Mouse (Mus musculus) left cerebral cortex, postnatal 4 days (tissue): ENCODE measurements around the gene Lamtor3. TPM values are rescaled to one million over a fixed set of nuclear protein-coding genes. Genes with fewer than 3 reads are reported as not detected.
"Not testable (repeated sequence)": the region's sequence is repeated elsewhere in the genome, so short reads cannot be mapped to it uniquely, and the experiment has no call there.

Source experiments
- DNase-seq: peaks from one replicate; pipeline ENCODE4 v3.0.0-alpha.2; 2022
- intact Hi-C: fragments of 180-260 bp; cut with DNase I; formaldehyde crosslinking; loops from one replicate; pipeline ENCODE4 v1.15.1; 2025
- total RNA-seq, 2 experiments: library from RNA; stranded (reverse); gene quantifications; 2 replicates each; pipeline ENCODE4 v1.2.3; 2021

Gene Lamtor3
- total RNA-seq, 2 experiments from 2014 or later: 69.0 to 73.3 TPM

DNA sequence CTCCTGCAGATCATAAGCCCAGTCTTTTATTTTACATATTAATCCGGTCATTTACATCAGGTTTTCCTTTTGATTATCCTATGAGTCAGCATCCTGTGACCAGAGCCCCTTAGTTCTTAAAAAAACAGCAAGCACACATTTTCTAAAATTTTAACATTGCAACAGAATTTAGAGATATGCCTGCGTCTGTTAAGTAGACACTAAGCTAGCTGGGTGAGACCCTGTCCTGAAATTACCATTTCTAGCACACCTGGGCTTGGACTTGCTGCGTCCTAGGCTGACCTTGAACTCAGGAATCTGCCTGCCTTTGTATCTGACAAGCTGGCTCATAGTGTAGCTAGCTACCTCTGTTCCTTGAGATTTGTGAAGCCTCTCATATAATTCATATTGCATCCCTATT, 11.6 kb downstream of the Lamtor3 start:
- intact Hi-C loops: no loop called here
- DNase-seq: no peak

DNA sequence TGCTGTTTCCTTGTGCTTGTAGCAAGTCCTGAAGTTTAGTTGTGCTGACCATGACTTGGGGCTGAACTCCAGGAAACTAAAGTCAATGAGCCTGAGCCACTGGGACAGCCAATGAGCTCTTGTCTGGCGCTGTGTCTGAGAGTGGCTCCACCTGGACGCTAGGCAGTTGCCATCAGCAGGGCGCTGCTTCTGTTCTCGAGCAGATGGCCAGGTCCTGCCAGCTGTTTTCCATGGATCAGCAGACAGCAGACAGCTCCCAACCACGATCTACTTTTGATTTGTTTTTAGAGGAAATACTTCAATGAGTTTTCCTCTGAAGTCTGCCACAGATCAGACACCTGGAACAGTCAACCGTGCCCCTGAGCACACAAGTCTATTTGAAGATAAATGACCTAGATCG, 14.4 kb downstream of the Lamtor3 start:
- intact Hi-C loops: no loop called here
- DNase-seq: no peak

DNA sequence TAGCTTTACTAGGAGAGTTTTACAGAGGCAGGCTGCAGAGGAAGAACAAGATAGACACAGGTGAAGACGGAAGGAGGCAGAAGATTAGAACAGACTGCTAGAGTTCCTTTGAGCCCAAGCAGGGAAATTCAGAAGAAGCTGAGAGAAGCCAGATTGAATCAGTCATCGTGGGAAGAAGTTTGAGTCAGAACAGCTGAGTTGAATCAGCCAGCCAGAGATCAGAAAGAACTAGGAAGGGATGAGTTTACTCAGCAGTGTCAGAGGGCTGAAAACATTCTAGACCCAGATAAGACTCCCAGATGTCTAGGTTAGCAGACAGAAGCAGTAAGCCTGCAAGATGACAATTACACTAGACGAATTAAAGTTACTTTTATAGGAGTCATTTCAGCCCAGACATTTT, 15.7 kb downstream of the Lamtor3 start:
- DNase-seq: no peak
- intact Hi-C loops: no loop called here

DNA sequence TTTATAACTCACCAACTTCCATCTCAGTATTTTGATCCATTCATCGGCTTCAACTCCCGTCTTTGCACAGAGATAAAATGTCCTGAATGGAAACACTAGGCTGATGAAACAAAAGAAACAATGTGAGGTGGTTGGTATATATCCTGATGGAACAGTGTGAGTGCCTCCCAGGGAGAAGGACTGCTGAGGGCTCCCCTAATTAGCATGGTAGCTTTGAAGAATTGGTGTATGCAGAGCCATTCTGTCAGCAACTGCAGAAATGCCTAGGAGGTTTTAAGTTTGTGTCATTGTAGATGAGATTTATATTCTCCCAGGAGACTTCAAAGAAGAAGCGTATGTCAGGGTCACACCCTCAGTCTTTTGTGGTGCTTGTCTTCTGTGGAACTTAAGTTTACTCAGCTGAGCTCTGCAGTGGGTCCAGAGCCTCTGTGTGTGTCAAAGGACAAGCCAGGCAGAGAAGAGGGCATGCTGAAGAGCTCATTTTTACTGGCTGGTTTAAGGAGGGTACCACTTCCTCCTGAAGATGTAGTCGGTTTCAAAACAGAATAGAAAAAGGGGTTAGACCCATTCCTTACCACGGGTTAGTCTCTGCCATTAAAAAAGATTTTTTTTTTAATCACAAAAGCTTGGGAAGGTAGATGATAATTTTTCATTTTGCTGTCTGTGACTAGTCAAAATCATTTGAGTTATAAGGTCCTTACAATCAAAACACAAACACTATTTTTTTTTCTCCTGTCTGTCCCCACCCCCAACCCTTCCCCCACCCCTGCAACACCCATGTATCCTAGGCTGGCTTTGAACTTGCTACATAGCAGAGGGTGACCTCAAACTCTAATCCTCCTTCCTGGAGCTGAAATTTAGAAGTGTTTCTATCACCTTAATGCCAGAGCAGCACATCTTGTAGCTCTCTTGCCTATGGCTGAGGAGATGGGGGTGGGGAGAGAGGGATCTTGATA, 17.5 kb downstream of the Lamtor3 start:
- intact Hi-C loops: loop anchor here (5.0 kb wide), 1 partner anchor 206 kb away; the partner anchor contains the start of genes Mttp and Trmt10a
- DNase-seq: no peak

DNA sequence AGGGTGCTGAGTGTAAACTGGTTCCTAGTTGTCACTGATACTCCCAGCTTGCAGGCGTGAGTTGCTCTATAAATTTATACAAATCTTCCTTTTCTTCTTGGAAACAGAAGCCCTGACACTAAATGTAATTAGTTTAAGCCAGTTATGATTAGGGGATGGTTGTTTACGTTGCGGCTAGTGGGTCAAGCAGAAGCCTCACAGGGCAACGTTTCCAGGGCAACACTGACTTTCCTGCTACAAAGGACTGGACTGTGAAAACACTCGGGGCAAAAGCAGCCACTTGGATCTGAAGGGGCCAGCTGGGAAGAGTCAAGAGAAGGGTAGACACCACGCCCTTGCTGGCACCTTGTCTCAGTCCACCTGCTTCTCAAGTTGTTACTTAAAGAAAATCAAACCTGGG, 18.2 kb downstream of the Lamtor3 start:
- no peak for DNase-seq
- intact Hi-C loops: loop anchor here (5.0 kb wide), 1 partner anchor 206 kb away; the partner anchor contains the start of genes Mttp and Trmt10a

DNA sequence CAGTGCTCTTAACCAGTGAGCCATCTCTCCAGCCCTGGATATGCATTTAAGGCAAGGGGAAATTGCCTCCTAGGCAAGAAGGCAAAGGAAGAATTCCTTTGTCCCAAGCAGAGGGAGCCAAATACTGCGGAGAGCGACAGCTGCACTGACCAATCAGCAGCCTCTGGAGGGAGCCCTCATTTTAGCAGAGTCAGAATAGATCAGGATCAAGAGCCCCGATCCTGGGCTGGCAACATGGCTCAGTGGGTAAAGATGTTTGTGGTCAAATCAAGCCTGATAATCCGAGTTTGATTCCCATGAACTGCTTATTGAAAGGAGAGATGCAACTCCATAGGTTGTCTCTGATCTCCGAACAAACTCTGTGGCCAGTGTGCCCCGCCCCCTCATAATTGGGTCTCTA, 20.3 kb downstream of the Lamtor3 start:
- peak; percentile 65 for DNase-seq
- intact Hi-C loops: loop anchor here (5.0 kb wide), 1 partner anchor 204 kb away; the partner anchor contains the start of genes Mttp and Trmt10a

DNA sequence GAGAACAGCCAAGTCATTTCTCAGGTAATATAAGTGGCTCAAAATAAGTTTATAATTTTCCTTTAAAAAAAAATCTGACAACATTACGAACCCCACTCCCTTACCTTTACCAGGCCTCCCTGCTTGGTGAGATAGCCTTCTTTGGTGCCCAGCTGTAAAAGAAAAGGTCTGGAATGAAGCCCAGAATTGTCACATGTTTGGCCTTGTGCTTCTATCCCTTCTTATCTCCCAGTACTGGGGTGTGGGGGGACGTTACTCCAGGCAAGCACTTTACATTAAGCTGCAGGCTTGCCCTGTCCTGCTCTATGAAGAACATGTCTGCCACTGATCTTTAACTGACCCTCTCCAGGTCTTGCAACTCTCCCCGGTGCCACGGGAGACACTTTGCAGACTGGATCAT, 22.5 kb downstream of the Lamtor3 start:
- no peak for DNase-seq
- intact Hi-C loops: no loop called here

DNA sequence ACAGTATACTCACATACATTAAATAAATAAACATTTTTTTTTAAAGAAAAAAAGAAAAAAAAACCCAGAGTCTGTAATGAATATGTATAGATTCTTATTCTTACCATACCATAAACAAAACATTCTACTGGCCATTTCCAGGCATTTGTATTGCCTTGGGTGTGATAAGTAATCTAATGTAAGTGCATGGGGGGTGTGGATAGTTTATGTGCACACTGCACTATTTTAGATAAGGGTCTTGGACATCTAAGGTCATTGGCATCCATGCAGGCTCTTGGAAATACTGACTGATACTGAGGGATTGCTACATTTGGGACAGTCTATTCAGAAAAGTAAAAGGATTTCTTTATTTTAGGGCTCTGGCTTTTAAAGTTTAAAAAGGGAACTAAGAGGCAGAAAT, 23.2 kb downstream of the Lamtor3 start:
- intact Hi-C loops: no loop called here
- DNase-seq: no peak

DNA sequence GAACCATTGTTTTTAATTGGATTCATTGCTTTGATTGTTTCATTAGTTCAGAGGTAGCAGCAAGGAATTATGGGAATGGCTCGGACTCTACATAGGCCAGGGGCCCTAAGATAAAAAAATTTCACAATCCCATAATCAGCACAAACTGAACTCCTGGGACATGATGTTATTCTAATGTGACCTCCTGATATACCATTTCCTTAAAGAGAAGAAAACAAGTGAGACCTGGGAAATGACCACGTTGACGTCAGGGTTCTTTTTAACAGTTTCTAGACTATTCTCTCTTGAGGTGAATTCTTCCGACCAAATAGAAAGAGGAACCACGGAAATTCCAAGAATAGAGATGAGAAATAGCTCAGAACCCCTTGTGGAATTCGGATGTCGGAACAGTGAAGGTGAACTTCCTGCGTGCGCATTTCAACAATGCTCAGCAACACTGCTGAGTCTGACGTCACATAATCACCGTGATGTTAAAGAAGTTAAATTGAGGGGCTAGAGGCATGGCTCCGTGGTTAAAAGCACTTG, 23.9 kb downstream of the Lamtor3 start:
- intact Hi-C loops: no loop called here
- no peak for DNase-seq

DNA sequence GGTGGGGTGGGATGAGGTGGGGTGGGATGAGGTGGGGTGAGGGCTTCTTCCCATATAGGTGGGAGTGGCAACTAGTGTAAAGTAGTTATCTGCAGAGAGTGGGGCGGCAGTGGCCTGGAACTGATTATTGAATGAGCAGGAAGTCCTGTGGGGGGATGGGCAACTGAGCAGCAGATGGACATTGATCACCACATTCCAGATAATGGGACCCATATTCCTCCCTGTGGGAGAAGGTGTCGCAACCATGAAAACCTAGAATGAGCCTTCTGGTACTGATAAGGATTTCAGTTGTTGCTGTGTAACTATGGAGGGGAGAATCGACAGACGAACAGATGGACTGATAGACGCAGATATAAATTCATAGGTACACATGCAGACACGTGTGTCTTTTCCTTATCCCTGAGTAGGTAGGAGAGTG, 25.4 kb downstream of the Lamtor3 start:
- DNase-seq: no peak
- intact Hi-C loops: no loop called here

DNA sequence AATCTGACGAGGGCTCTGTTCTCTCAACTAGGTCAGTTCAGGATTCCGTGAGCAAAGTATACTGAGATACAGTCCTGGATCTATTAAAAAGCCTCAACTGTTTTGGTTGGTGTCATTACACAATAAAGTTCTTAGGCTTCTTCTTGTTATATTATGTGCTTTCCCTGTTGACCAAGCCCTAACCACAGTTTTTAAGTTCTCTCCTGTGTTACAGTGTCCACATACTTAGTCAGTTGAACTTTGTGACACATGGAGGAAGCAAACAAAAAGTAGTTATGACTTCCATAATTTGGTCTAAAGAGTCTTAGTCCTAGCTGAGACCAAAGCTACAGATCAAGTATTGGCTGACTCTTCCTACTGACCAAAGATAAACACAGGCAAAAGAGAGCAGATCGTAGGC, 28.5 kb downstream of the Lamtor3 start:
- intact Hi-C loops: no loop called here
- no peak for DNase-seq

DNA sequence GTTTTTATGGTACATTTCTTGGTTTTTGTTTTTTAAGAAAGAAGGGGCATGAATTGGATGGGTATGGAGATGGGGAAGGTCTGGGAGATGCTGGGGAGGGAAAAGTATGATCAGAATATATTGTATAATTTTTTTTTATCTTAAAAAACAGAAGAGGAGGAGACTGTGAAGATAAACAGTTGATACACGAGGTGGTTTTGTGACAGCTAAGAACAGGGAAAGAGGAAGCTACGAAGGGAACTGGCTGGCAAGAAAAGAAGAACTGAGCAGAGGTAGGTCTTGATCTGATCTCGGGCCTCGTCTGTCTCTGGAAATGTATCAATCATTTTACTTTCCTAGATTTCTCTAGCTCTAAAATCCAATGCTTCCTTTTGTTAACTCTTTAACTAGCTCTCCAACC, 29.2 kb downstream of the Lamtor3 start:
- intact Hi-C loops: no loop called here

DNA sequence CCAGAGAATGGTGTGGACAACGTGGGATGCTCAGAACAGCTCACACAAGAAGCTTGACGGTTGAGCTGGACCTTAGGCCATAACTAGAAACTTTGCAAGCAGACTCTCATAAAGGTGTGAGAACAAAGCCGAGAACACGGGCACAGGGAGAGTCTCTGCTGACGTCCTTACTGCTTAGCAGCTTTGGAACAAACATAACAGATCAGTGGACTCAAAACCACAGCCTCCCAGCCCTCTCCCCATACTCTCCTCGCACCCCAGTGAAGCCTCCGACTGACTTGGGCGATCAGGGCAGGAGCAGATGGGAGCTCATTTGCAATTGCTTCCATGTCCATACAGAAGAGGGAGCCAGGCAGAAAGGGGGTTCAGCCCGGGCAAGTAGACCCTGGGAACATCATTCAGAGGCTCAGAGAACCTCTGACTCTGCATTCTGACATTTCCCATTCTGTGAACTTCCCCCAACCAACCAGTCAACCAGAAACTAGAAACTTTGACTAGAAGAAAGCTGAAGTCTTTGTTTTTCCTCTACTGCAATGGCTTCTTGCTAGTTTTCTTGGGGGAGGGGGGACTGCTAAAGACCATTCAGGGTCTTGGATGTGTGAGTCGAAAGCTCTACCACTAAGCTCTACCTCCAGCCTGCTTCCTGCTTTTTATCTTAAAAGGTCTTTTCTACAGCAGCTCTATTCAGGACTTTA, 32.0 kb downstream of the Lamtor3 start:
- DNase-seq: no peak
- intact Hi-C loops: no loop called here

More for the DNA sequence above, 29.2 kb downstream of the Lamtor3 start:
- DNase-seq: no peak

DNA sequence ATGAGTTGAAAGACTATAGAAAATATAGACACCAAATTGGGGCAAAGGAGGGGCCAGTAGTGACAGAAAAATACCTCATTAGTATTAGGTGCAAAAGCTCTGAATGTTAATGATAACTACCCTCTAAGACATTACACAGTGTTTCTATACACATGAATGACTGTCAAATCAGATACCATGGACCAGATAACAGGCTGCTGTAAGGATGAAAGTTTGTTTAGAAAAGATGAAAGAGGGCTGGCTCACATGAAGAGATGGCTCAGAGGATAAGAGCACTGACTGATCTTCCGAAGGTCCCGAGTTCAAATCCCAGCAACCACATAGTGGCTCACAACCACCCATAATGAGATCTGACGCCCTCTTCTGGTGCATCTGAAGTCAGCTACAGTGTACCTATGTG, 33.0 kb downstream of the Lamtor3 start:
- intact Hi-C loops, DNase-seq: not testable (repeated sequence)

DNA sequence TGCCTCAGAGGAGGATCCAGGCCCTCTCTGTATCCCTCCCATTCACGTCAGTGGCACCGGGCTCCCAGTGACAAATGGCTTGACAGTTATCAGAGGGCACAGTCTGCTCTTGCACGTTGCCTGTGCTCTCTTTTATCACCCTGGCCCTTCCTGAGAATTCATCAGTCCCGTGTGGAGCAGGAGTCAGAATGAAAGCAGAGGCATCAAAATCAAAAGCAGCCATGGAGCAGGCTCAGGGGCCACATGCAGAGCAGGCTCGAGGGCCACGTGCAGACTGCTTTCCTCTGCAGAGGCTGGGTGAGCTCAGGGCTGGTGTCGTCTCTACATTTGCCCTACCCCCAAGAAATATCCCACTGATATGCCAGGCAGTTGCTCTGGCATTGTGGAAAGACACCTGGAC, 33.5 kb downstream of the Lamtor3 start:
- intact Hi-C loops: no loop called here
- no peak for DNase-seq

DNA sequence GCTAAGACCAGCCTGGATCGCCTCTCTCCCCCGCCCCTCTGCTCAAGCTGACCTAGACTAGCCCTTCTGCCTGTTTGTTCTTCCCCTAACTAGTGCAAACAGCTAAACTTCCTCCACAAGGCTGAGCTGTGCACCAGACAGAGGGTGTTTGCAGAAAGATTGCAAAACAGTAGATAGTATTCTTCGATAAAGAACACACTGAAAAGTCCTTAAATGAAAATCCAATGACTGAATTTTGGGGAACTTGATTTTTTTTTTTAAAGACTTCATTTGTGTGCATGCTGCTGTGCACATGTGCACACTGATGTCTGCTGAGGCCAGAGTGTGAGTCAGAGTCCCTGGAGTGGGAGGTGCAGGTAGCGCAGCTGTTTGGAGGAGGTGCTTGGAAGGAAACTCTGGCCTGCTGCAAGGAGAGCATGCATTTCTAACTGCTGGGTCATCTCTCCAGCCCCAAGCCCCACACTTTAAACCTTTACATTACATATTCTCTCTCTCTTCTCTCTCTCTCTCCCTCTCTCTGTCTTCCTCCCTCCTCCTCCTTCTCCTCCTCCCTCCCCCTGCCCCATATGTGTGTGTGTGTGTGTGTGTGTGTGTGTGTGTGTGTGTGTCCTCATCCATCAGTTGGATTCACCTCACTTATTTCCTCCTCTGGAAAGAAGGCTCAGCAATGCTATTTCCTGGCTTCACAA, 34.1 kb downstream of the Lamtor3 start:
- intact Hi-C loops: no loop called here
- no peak for DNase-seq

DNA sequence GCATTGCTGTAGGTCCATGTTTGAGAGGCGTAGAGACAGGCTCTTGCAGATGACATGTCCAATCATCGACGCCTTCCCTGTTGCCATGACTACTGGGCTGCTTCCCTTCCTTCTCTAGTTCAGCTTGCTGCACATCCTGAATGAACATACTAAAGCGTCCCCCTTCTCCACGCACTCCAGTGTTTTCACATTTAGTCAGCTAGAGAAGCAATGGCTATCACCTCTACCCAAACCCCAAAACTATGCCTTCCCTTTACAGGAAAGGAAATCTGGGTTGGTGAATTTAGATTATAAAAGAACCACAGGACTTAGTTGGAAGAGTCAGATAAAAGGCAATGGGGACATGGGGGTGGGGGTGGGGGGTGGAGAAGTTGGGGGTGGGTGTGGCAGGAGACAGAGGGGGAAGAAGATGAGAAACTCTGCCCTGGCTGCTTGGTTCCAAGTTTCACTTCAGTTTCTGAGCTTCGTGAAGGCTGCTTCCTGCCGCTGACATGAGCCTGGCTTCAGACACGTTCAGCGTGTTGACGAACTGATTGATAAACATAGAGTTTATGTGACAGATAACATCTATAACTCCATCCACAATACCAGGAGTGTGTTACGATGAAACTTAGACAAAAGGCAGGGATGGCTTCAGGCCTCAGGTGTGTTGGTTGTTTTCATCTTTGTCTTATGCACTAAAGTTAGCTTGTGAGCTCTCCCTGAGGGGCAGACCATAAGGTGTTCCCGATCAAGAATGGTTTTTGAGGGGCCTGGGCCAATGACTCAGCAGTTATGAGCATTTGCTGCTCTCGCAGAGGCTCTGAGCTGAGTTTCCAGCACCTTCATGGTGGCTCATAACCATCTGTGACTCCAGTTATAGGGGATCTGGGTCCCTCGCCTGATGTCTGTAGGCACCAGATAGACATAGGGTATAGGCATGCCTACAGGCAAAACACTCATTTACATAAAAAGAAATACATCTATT, 34.9 kb downstream of the Lamtor3 start:
- intact Hi-C loops: no loop called here
- peak; percentile 35 for DNase-seq

DNA sequence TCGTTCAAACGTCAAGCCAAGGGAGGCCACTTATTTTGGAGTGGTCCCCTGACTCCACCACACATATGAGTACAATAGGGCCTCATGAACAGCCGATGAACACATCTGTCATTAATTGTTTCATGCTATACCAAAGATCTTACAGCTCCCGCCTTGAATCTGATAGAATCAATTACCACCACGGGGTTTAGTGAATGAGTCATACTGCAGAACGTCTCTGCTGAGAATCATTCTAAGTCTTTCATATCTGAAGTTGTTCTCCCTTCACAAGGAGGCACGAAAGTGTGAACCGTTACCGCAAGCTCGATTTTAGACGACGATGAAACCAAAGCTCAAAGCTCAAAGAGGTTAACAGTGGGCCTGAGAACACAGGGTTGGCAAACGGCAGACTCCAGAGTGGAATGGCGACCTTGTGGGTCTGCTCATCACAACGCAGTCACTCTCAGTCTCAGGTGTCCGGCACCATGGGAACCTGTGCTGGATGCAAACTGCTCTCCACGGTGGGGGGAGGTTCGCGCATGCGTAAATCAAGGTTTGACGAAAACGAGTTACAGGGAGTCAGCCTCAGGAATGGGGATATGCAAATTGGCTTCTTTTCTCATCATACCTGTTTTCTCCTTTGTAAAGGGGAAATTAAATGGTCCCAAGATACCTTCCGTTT, 36.1 kb downstream of the Lamtor3 start:
- DNase-seq: no peak
- intact Hi-C loops: no loop called here

DNA sequence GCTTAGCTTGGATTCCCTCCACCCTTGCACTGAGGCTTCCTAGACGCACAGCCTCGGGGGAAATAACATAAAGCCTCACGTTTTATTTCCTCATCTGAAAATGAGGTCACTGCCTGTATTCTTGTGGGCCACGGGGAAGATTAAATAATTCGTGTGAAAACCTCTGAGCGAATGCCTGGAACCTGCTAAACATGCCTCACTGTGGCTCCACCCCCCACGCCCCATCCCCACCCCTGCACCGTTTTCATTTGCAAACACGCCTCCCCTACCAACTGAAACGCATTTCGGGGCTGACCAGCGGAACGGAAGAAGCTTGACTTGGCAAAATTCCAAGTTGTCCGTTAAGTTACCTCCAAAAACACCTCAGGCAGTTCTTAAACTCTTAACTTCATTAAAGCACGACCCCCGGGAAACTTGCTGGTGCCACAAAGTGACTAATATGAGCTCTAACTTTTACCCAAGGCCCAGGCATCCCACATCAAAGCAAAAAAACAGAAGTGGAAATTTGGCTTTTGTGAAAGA, 37.3 kb downstream of the Lamtor3 start:
- intact Hi-C loops: no loop called here

More for the DNA sequence above, 37.3 kb downstream of the Lamtor3 start:
- DNase-seq: no peak
